Mouse (Mus musculus): ENCODE measurements around the gene Hck. TPM values are rescaled to one million over a fixed set of nuclear protein-coding genes. Genes with fewer than 3 reads are reported as not detected.

The Hck gene
- polyA plus RNA-seq, 2 experiments from 2014 or later: 0.61 to 0.67 TPM

Other genes starting within 250 kb of the Hck start
- gene Mylk2, start 197.1 kb upstream of the Hck start, polyA plus RNA-seq (2017; shearing (Covaris generic)): not detected
- not detected for gene Foxs1, start 175.3 kb upstream of the Hck start, polyA plus RNA-seq (2017; shearing (Covaris generic))
- under 1 TPM in 1 of 2 experiments, not detected in 1; 0.11 TPM for gene Dusp15, start 156.8 kb upstream of the Hck start, polyA plus RNA-seq (2017; shearing (Covaris generic))
- 1 to 10 TPM in 1 of 2 experiments, under 1 TPM in 1; 0.78 to 2.0 TPM for gene Ttll9, start 146.0 kb upstream of the Hck start, polyA plus RNA-seq (2017; shearing (Covaris generic))
- gene Pdrg1, start 93.0 kb upstream of the Hck start, polyA plus RNA-seq (2017; shearing (Covaris generic)): 100 to 1,000 TPM; 164 to 215 TPM
- not detected for gene Xkr7, start 76.6 kb upstream of the Hck start, polyA plus RNA-seq (2017; shearing (Covaris generic))
- gene Ccm2l, start 42.5 kb upstream of the Hck start, polyA plus RNA-seq (2017; shearing (Covaris generic)): not detected
- gene Tm9sf4, start 52.8 kb downstream of the Hck start, polyA plus RNA-seq (2017; shearing (Covaris generic)): 10 to 100 TPM; 41.1 to 62.2 TPM
- gene Tspyl3, start 117.0 kb downstream of the Hck start, polyA plus RNA-seq (2017; shearing (Covaris generic)): 10 to 100 TPM; 23.8 to 25.2 TPM
- gene Plagl2, start 133.0 kb downstream of the Hck start, polyA plus RNA-seq (2017; shearing (Covaris generic)): 10 to 100 TPM; 20.2 to 23.1 TPM
- 10 to 100 TPM in 1 of 2 experiments, 1 to 10 TPM in 1; 9.4 to 11.9 TPM for gene Pofut1, start 133.1 kb downstream of the Hck start, polyA plus RNA-seq (2017; shearing (Covaris generic))
- gene Kif3b, start 182.9 kb downstream of the Hck start, polyA plus RNA-seq (2017; shearing (Covaris generic)): 10 to 100 TPM; 11.2 to 13.0 TPM
- gene Asxl1, start 237.4 kb downstream of the Hck start, polyA plus RNA-seq (2017; shearing (Covaris generic)): 10 to 100 TPM; 12.3 to 20.9 TPM

All from CD4-positive, CD25-positive, alpha-beta regulatory T cell, adult 4 months (primary cell).